ENCODE assay signal across 8 mouse cellular contexts in the genomic region with DNA sequence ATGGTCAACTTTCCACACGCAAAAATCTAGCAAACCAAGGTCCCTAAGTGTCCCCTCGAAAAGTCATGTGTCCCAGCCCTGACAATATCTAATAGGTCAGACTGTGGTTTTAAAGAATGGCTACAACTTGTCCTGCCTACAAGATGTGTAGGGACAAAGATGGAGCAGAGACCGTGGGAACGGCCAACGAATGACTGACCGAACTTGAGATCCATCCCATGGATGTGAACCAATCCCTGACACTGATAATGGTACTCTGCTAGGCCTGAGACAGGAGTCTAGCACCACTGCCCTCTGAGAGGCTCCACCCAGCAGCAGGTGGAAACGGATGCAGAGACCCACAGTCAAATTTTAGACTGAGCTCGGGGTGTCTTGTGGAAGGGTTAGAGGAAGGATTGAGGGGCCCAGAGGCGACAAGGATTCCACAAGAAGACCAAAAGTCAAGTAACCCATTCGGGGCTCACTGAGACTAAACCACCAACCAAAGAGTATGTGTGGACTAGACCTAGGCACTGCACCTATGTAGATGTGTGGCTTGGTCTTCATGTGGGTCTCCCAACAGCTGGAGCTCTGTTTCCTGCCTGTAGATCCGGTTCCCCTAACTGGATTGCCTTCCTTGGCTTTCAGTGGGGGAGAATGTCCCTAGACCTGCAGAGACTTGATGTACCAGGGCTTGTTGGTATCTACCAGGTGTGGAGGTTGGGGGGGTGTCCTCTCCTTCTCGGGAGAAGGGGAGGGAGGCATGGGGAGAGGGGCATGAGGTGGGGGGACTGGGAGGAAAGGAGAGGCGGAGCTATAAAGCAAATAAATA. TPM values are rescaled to one million over a fixed set of nuclear protein-coding genes. Genes with fewer than 3 reads are reported as not detected.
DNase-seq lines count a peak whose midpoint lies in the region; ATAC-seq and TF ChIP-seq lines count a peak whose summit lies in the region.

No protein-coding gene starts in this region.

- peak overlapping the region; percentile 88 for H3K27ac ChIP-seq in heart, embryonic 13.5 days (replicated peaks)
- no peak overlapping the region for H3K27ac ChIP-seq in MEL (ENCODE audit: control insufficient read depth, low read depth, low read length)
- no peak overlapping the region for H3K27ac ChIP-seq in hindbrain, embryonic 11.5 days (ENCODE audit: low read depth, low read length)
- peak overlapping the region; percentile 89 for H3K27ac ChIP-seq in midbrain, embryonic 12.5 days (replicated peaks)

- H3K9ac ChIP-seq in heart, embryonic 13.5 days = peak overlapping the region; percentile 86
- H3K9ac ChIP-seq in MEL (ENCODE audit: control insufficient read depth, low read depth, low read length, poor library complexity, severe bottlenecking) = peak overlapping the region; percentile 70
- 0 out of 2 replicates have a peak overlapping the region, but pooled peaks have one; percentile 15 for H3K9ac ChIP-seq in hindbrain, embryonic 11.5 days (ENCODE audit: low read depth, low read length)
- peak overlapping the region; percentile 74 for H3K9ac ChIP-seq in midbrain, embryonic 12.5 days (replicated peaks)

- intact Hi-C loops in heart, postnatal 14 days (cut with DNase I) = no loop called here

- TF ChIP-seq CTCF in MEL (IDR thresholded peaks at IDR 0.05 in 2 of 3, conservative IDR thresholded peaks at IDR 0.05 in 1 of 3; ENCODE audit: control insufficient read depth in 1 of 3, insufficient read depth in 1 of 3, low read depth in 2 of 3, low read length in 3 of 3, poor library complexity in 1 of 3, severe bottlenecking in 1 of 3) = no peak

- ATAC-seq in heart, embryonic 13.5 days (ENCODE audit: extremely low read depth, insufficient number of reproducible peaks, low FRiP score, low TSS enrichment) = no peak
- ATAC-seq in hindbrain, embryonic 11.5 days (ENCODE audit: low FRiP score) = no peak
- ATAC-seq in midbrain, embryonic 12.5 days (ENCODE audit: low FRiP score, low read depth) = no peak

- H3K79me2 ChIP-seq in MEL (ENCODE audit: control insufficient read depth, insufficient read depth, low read length, poor library complexity) = no peaks in the 10 kb centered on the region; the same call in 1 of the 2 replicates

- peaks cover 36% of the 10 kb centered on the region for H3K4me1 ChIP-seq in heart, embryonic 13.5 days
- H3K4me1 ChIP-seq in MEL (ENCODE audit: control insufficient read depth in 1 of 2, insufficient read depth in 2 of 2, low read length in 2 of 2) = peaks cover 0 to 8% of the 10 kb centered on the region in 2 experiments; a peak in 1 of 4 replicates
- H3K4me1 ChIP-seq in hindbrain, embryonic 11.5 days (replicated peaks; ENCODE audit: control insufficient read depth, insufficient read depth, low read length) = 0 out of 2 replicates have a peak, but pooled peaks cover 3% of the 10 kb centered on the region
- peaks cover 28% of the 10 kb centered on the region for H3K4me1 ChIP-seq in midbrain, embryonic 12.5 days

- no peaks in the 10 kb centered on the region for H3K9me3 ChIP-seq in heart, embryonic 13.5 days
- H3K9me3 ChIP-seq in MEL (replicated peaks; ENCODE audit: insufficient read depth, low read length) = no peaks in the 10 kb centered on the region
- no peaks in the 10 kb centered on the region for H3K9me3 ChIP-seq in hindbrain, embryonic 11.5 days (ENCODE audit: control insufficient read depth, low read length)
- no peaks in the 10 kb centered on the region for H3K9me3 ChIP-seq in midbrain, embryonic 12.5 days

- no peak for DNase-seq in heart, postnatal 14 days
- peak; percentile 68 for DNase-seq in MEL (ENCODE audit: low read depth, low spot score)
- no peak for DNase-seq in hindbrain, embryonic 11.5 days (ENCODE audit: low spot score)
- no peak for DNase-seq in urinary bladder, adult 18-20 months (ENCODE audit: low spot score in 2 of 2)
- no peak for DNase-seq in urinary bladder, adult 2 months (ENCODE audit: low spot score)
- DNase-seq in thymus, postnatal 25 days = no peak

- TF ChIP-seq RAD21 in MEL (IDR thresholded peaks at IDR 0.05; ENCODE audit: low read depth, low read length) = no peak

- TF ChIP-seq EP300 in MEL (IDR thresholded peaks at IDR 0.05; ENCODE audit: low read depth in 1 of 2, low read length in 2 of 2) = no peak

- H3K4me3 ChIP-seq in heart, embryonic 13.5 days = peak overlapping the region; percentile 68
- peak overlapping the region; percentile 72 to 91 for H3K4me3 ChIP-seq in MEL (ENCODE audit: control insufficient read depth in 1 of 2, insufficient read depth in 1 of 2, low read depth in 2 of 2, low read length in 2 of 2)
- peak overlapping the region; percentile 50 for H3K4me3 ChIP-seq in hindbrain, embryonic 11.5 days (ENCODE audit: low read depth, low read length)
- H3K4me3 ChIP-seq in midbrain, embryonic 12.5 days = peak overlapping the region; percentile 62

- no peaks in the 10 kb centered on the region for H3K36me3 ChIP-seq in heart, embryonic 13.5 days
- peaks cover 0 to 5% of the 10 kb centered on the region in 2 experiments; a peak in 1 of 4 replicates for H3K36me3 ChIP-seq in MEL (ENCODE audit: control insufficient read depth in 1 of 2, insufficient read depth in 2 of 2, low read length in 2 of 2)
- no peaks in the 10 kb centered on the region for H3K36me3 ChIP-seq in hindbrain, embryonic 11.5 days (ENCODE audit: control insufficient read depth, insufficient read depth, low read length)
- no peaks in the 10 kb centered on the region for H3K36me3 ChIP-seq in midbrain, embryonic 12.5 days

- WGBS in heart, embryonic 13.5 days = 53% methylated on average over 13 of the region's 13 CpGs
- 59% methylated on average over 13 of the region's 13 CpGs for WGBS in hindbrain, embryonic 11.5 days
- WGBS in midbrain, embryonic 12.5 days = 68% methylated on average over 13 of the region's 13 CpGs

- peak overlapping the region; percentile 87 for H3K4me2 ChIP-seq in heart, embryonic 13.5 days
- peak overlapping the region; percentile 80 for H3K4me2 ChIP-seq in hindbrain, embryonic 11.5 days (replicated peaks; ENCODE audit: low read depth, low read length)
- H3K4me2 ChIP-seq in midbrain, embryonic 12.5 days (replicated peaks) = peak overlapping the region; percentile 72

- 0 out of 2 replicates have a peak, but pooled peaks cover 5% of the 10 kb centered on the region for H3K27me3 ChIP-seq in heart, embryonic 13.5 days (replicated peaks)
- no peaks in the 10 kb centered on the region for H3K27me3 ChIP-seq in MEL (ENCODE audit: control insufficient read depth in 1 of 2, insufficient read depth in 2 of 2, low read length in 2 of 2)
- H3K27me3 ChIP-seq in hindbrain, embryonic 11.5 days (ENCODE audit: control insufficient read depth, insufficient read depth, low read length) = no peaks in the 10 kb centered on the region
- H3K27me3 ChIP-seq in midbrain, embryonic 12.5 days = peaks cover 7% of the 10 kb centered on the region; the same call in 1 of the 2 replicates

- no peak for TF ChIP-seq POLR2A in MEL (IDR thresholded peaks at IDR 0.05; ENCODE audit: control insufficient read depth in 1 of 2, insufficient read depth in 1 of 2, low read depth in 1 of 2, low read length in 2 of 2, poor library complexity in 1 of 2)

TF ChIP-seq in MEL, 35 proteins besides CTCF, POLR2A, EP300 and RAD21 (continues in another document):
- 0 out of 2 replicates have a peak, but pooled peaks have one; percentile 2 for TF ChIP-seq TBP (IDR thresholded peaks at IDR 0.05; ENCODE audit: low read depth, low read length)
- TF ChIP-seq ETS1 (IDR thresholded peaks at IDR 0.05; ENCODE audit: low read depth, low read length) = no peak

RNA-seq across cellular contexts. Expression of gene Ubc, which starts 17.2 kb away (rescaled TPM):
- 819 and 833 TPM in 2 replicates for polyA plus RNA-seq in heart, embryonic 13.5 days (2015; fragmentation: Nextera tagmentation; extraction: Ambion mirVana)
- total RNA-seq in heart, postnatal 14 days (2021) = 1,000 to 10,000 TPM in 1 of 2 experiments, 100 to 1,000 TPM in 1; 947 to 1,009 TPM
- total RNA-seq in MEL (2012; rRNA removed) = 511 and 526 TPM in 2 replicates
- 1,000 to 10,000 TPM in 1 of 2 experiments, 100 to 1,000 TPM in 1; 113 to 1,075 TPM for polyA plus RNA-seq in MEL (2012; ENCODE audit: insufficient read depth in 1 of 2, insufficient read length in 2 of 2, low read depth in 1 of 2, low replicate concordance in 2 of 2, missing spikeins in 1 of 2)
- polyA plus RNA-seq in hindbrain, embryonic 11.5 days (2014; fragmentation: Nextera tagmentation; extraction: Ambion mirVana) = 1,074 and 1,099 TPM in 2 replicates
- polyA plus RNA-seq in midbrain, embryonic 12.5 days (2016; fragmentation: Nextera tagmentation; extraction: Ambion mirVana) = 1,111 and 1,158 TPM in 2 replicates
- polyA plus RNA-seq in urinary bladder, adult 2 months (2012; rRNA removed) = 740 and 949 TPM in 2 replicates

RNA-seq across cellular contexts. Expression of gene Gm10382, which starts 18.1 kb away (rescaled TPM):
- 0.68 and 0.70 TPM in 2 replicates for polyA plus RNA-seq in heart, embryonic 13.5 days (2015; fragmentation: Nextera tagmentation; extraction: Ambion mirVana)
- under 1 TPM in 1 of 2 experiments, not detected in 1; 0.24 TPM for total RNA-seq in heart, postnatal 14 days (2021)
- 0.65 TPM in 2 replicates for total RNA-seq in MEL (2012; rRNA removed)
- under 1 TPM in 1 of 2 experiments, not detected in 1; 0.96 TPM for polyA plus RNA-seq in MEL (2012; ENCODE audit: insufficient read depth in 1 of 2, insufficient read length in 2 of 2, low read depth in 1 of 2, low replicate concordance in 2 of 2, missing spikeins in 1 of 2)
- polyA plus RNA-seq in hindbrain, embryonic 11.5 days (2014; fragmentation: Nextera tagmentation; extraction: Ambion mirVana) = 0.59 TPM in 1 of 2 replicates, not detected in the other
- 0.43 and 0.68 TPM in 2 replicates for polyA plus RNA-seq in midbrain, embryonic 12.5 days (2016; fragmentation: Nextera tagmentation; extraction: Ambion mirVana)
- 0.29 and 0.40 TPM in 2 replicates for polyA plus RNA-seq in urinary bladder, adult 2 months (2012; rRNA removed)

RNA-seq across cellular contexts. Expression of gene Dhx37, which starts 26.7 kb away (rescaled TPM):
- 8.5 and 9.8 TPM in 2 replicates for polyA plus RNA-seq in heart, embryonic 13.5 days (2015; fragmentation: Nextera tagmentation; extraction: Ambion mirVana)
- 10 to 100 TPM; 10.8 to 11.5 TPM for total RNA-seq in heart, postnatal 14 days (2021)
- total RNA-seq in MEL (2012; rRNA removed) = 26.0 and 27.4 TPM in 2 replicates
- 100 to 1,000 TPM in 1 of 2 experiments, 10 to 100 TPM in 1; 55.3 to 549 TPM for polyA plus RNA-seq in MEL (2012; ENCODE audit: insufficient read depth in 1 of 2, insufficient read length in 2 of 2, low read depth in 1 of 2, low replicate concordance in 2 of 2, missing spikeins in 1 of 2)
- 10.4 and 12.5 TPM in 2 replicates for polyA plus RNA-seq in hindbrain, embryonic 11.5 days (2014; fragmentation: Nextera tagmentation; extraction: Ambion mirVana)
- polyA plus RNA-seq in midbrain, embryonic 12.5 days (2016; fragmentation: Nextera tagmentation; extraction: Ambion mirVana) = 14.8 and 16.4 TPM in 2 replicates
- 15.7 and 16.8 TPM in 2 replicates for polyA plus RNA-seq in urinary bladder, adult 2 months (2012; rRNA removed)

RNA-seq across cellular contexts. Expression of gene Bri3bp, which starts 34.1 kb away (rescaled TPM):
- 35.8 and 42.0 TPM in 2 replicates for polyA plus RNA-seq in heart, embryonic 13.5 days (2015; fragmentation: Nextera tagmentation; extraction: Ambion mirVana)
- total RNA-seq in heart, postnatal 14 days (2021) = 10 to 100 TPM; 48.0 to 62.4 TPM
- total RNA-seq in MEL (2012; rRNA removed) = 87.6 and 88.6 TPM in 2 replicates
- 100 to 1,000 TPM in 1 of 2 experiments, 10 to 100 TPM in 1; 73.7 to 264 TPM for polyA plus RNA-seq in MEL (2012; ENCODE audit: insufficient read depth in 1 of 2, insufficient read length in 2 of 2, low read depth in 1 of 2, low replicate concordance in 2 of 2, missing spikeins in 1 of 2)
- 30.1 and 30.8 TPM in 2 replicates for polyA plus RNA-seq in hindbrain, embryonic 11.5 days (2014; fragmentation: Nextera tagmentation; extraction: Ambion mirVana)
- 35.5 and 41.2 TPM in 2 replicates for polyA plus RNA-seq in midbrain, embryonic 12.5 days (2016; fragmentation: Nextera tagmentation; extraction: Ambion mirVana)
- 3.5 and 7.5 TPM in 2 replicates for polyA plus RNA-seq in urinary bladder, adult 2 months (2012; rRNA removed)

Comparison
In these comparisons a context has a peak if more than half of its experiments do, and no peak if none do; other contexts are left out.
1. H3K27ac ChIP-seq: peak in heart, embryonic 13.5 days (single experiment) and midbrain, embryonic 12.5 days (single experiment); none in MEL (single experiment) and hindbrain, embryonic 11.5 days (single experiment).
2. H3K9ac ChIP-seq: peak in every context shown above with its lines; median percentile 86 in heart, embryonic 13.5 days; 74 in midbrain, embryonic 12.5 days; 70 in MEL; 15 in hindbrain, embryonic 11.5 days.
3. Peak in every context shown above with its lines, with median percentiles within 50 percentile points of each other: H3K4me2 ChIP-seq and H3K4me3 ChIP-seq.